Mouse (Mus musculus): ENCODE measurements around the gene Chchd3. TPM values are rescaled to one million over a fixed set of nuclear protein-coding genes. Genes with fewer than 3 reads are reported as not detected.

Gene Chchd3
- polyA plus RNA-seq, 1 experiment from 2014 or later = 115 TPM

GRCm38 (mm10) chr6:32823856-32824620, 236.0 kb downstream of the Chchd3 start:
- H3K36me3 ChIP-seq = no peaks in the 10 kb centered on the region
- H3K27ac ChIP-seq = no peak overlapping the region
- no peak overlapping the region for H3K4me3 ChIP-seq
- 85% methylated on average over 12 of the region's 12 CpGs for WGBS
- H3K27me3 ChIP-seq (replicated peaks) = no peaks in the 10 kb centered on the region
- ATAC-seq (ENCODE audit: low FRiP score, low read depth) = no peak
- no peaks in the 10 kb centered on the region for H3K4me1 ChIP-seq
- no peak overlapping the region for H3K4me2 ChIP-seq (replicated peaks)
- H3K9me3 ChIP-seq = no peaks in the 10 kb centered on the region
- no peak overlapping the region for H3K9ac ChIP-seq

DNA sequence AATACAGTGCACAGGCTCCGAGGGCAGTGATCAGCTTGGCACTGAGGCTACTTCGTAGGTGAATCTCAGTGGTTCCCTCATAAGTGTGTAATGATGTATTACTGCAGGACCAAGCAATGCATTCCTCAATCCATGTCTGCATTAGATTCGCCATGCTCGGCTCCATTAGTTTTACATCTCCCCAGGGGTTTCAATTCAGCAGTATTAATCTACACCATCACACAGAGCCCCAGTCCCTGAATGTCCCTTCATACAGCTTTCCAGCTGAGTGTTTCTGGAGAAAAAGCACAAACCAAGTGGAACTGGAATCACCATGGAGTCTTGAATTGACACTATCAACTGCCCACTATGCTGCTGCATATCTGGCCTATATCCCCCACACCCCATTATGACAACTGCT, 241.1 kb downstream of the Chchd3 start:
- ATAC-seq (ENCODE audit: low FRiP score, low read depth) = peak; percentile 48; the same call in 1 of the 2 replicates
- Histone ChIP-seq H3K9me3 (no peaks in the 10 kb centered on the region), H3K9ac (no peak overlapping the region), H3K27me3 (replicated peaks) (no peaks in the 10 kb centered on the region), H3K4me3 (no peak overlapping the region), H3K4me2 (replicated peaks) (no peak overlapping the region), H3K4me1 (0 out of 2 replicates have a peak, but pooled peaks cover 2% of the 10 kb centered on the region), H3K36me3 (no peaks in the 10 kb centered on the region), H3K27ac (no peak overlapping the region)
- WGBS = 55% methylated on average over 4 of the region's 4 CpGs

DNA sequence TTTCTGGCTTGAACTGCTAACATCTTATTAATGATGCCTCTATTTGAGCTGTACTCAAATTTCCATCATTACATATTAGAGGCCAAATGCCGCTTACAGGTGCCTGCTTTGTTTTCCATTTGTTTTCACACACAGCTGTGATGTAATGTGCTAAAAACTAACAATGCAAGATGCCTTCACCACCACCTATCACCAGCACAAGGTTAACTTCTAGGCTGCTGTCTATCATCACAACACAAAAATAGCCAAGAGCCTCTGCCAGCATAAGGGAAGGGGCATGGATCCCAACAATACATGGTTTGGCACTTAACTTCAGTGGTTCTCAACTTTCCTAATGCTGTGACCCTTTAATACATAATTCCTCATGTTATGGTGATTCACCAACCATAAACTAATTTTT, 251.3 kb downstream of the Chchd3 start:
- 88% methylated on average over 1 of the region's 1 CpGs for WGBS
- H3K27me3 ChIP-seq (replicated peaks) = no peaks in the 10 kb centered on the region
- H3K4me2 ChIP-seq (replicated peaks) = no peak overlapping the region
- H3K9me3 ChIP-seq = no peaks in the 10 kb centered on the region
- H3K4me1 ChIP-seq = peaks cover 3% of the 10 kb centered on the region; the same call in 1 of the 2 replicates
- H3K36me3 ChIP-seq = no peaks in the 10 kb centered on the region
- no peak overlapping the region for H3K4me3 ChIP-seq
- H3K9ac ChIP-seq = no peak overlapping the region
- no peak overlapping the region for H3K27ac ChIP-seq
- ATAC-seq (ENCODE audit: low FRiP score, low read depth) = no peak

DNA sequence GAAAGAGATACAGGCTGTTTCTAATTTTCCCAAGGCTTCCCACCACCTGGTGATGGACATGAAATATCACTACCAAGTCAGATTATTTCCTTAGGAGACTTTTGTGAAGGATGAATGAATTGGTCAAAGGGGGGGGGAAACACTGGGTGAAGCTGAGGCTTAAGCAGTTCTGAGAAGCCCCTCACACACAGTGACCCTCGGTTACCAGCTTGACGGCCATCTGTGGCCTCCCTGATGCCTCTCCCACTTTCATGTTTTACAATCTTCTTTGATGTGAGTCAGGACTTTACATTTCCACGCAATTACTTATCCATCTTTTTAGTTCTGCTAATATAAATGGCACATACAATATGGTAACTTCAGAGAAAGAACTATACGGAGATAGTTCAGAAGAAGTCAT, 252.3 kb downstream of the Chchd3 start:
- WGBS = 41% methylated on average over 4 of the region's 4 CpGs
- Histone ChIP-seq H3K4me3 (no peak overlapping the region), H3K4me2 (replicated peaks) (no peak overlapping the region), H3K9me3 (no peaks in the 10 kb centered on the region), H3K27ac (no peak overlapping the region), H3K4me1 (peaks cover 3% of the 10 kb centered on the region; the same call in 1 of the 2 replicates), H3K36me3 (no peaks in the 10 kb centered on the region), H3K9ac (no peak overlapping the region), H3K27me3 (replicated peaks) (no peaks in the 10 kb centered on the region)
- ATAC-seq (ENCODE audit: low FRiP score, low read depth) = no peak

DNA sequence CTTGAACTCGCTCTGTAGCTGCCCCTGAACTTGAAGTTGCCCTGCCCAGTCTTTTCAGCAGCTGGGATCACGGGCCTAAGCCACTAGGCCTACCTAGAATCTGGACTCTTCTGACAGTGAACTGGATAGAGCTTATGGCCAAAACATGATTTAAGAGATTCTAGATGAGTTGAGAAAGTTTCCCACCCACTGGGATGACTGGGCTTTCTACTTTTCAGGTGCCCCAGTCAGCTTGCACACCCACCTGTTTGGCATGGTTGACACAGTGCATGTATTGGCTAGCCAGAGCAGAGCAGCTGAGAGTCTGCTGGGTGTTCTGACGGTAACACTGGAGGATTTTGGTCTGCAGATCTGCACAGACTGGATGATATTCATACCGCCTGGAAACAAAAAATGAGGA, 256.4 kb downstream of the Chchd3 start:
- H3K27me3 ChIP-seq (replicated peaks) = no peaks in the 10 kb centered on the region
- peaks cover 3% of the 10 kb centered on the region; the same call in 1 of the 2 replicates for H3K4me1 ChIP-seq
- H3K9ac ChIP-seq = no peak overlapping the region
- no peak overlapping the region for H3K4me2 ChIP-seq (replicated peaks)
- H3K9me3 ChIP-seq = no peaks in the 10 kb centered on the region
- no peak overlapping the region for H3K27ac ChIP-seq
- ATAC-seq (ENCODE audit: low FRiP score, low read depth) = no peak
- H3K36me3 ChIP-seq = no peaks in the 10 kb centered on the region; the same call in 1 of the 2 replicates
- no peak overlapping the region for H3K4me3 ChIP-seq
- 96% methylated on average over 4 of the region's 4 CpGs for WGBS

GRCm38 (mm10) chr6:32801776-32802175, 258.3 kb downstream of the Chchd3 start:
- no peak overlapping the region for H3K9ac ChIP-seq
- H3K36me3 ChIP-seq = no peaks in the 10 kb centered on the region; the same call in 1 of the 2 replicates
- WGBS = 96% methylated on average over 6 of the region's 6 CpGs
- no peak overlapping the region for H3K4me2 ChIP-seq (replicated peaks)
- no peak for ATAC-seq (ENCODE audit: low FRiP score, low read depth)
- no peaks in the 10 kb centered on the region for H3K27me3 ChIP-seq (replicated peaks)
- no peak overlapping the region for H3K27ac ChIP-seq
- no peaks in the 10 kb centered on the region for H3K9me3 ChIP-seq
- no peak overlapping the region for H3K4me3 ChIP-seq
- H3K4me1 ChIP-seq = no peaks in the 10 kb centered on the region; the same call in 1 of the 2 replicates

- Histone ChIP-seq H3K4me2 (replicated peaks) (no peak overlapping the region), H3K9ac (no peak overlapping the region), H3K27me3 (replicated peaks) (no peaks in the 10 kb centered on the region), H3K4me1 (no peaks in the 10 kb centered on the region; the same call in 1 of the 2 replicates), H3K36me3 (no peaks in the 10 kb centered on the region; the same call in 1 of the 2 replicates), H3K9me3 (no peaks in the 10 kb centered on the region), H3K27ac (no peak overlapping the region), H3K4me3 (no peak overlapping the region)
- no peak for ATAC-seq (ENCODE audit: low FRiP score, low read depth)
- WGBS = 14% methylated on average over 4 of the region's 4 CpGs
Observed at GRCm38 (mm10) chr6:32797525-32797924, 262.5 kb downstream of the Chchd3 start.

- Histone ChIP-seq H3K9me3 (no peaks in the 10 kb centered on the region), H3K4me3 (no peak overlapping the region), H3K36me3 (peaks cover 9% of the 10 kb centered on the region), H3K4me1 (no peaks in the 10 kb centered on the region; the same call in 1 of the 2 replicates), H3K27me3 (replicated peaks) (no peaks in the 10 kb centered on the region), H3K9ac (no peak overlapping the region), H3K27ac (no peak overlapping the region), H3K4me2 (replicated peaks) (no peak overlapping the region)
- no peak for ATAC-seq (ENCODE audit: low FRiP score, low read depth)
- WGBS = 57% methylated on average over 8 of the region's 8 CpGs
Observed at GRCm38 (mm10) chr6:32795653-32796500, 264.2 kb downstream of the Chchd3 start.

GRCm38 (mm10) chr6:32793575-32793974, 266.5 kb downstream of the Chchd3 start:
- Histone ChIP-seq H3K27me3 (replicated peaks) (no peaks in the 10 kb centered on the region), H3K36me3 (peaks cover 9% of the 10 kb centered on the region; the same call in 1 of the 2 replicates), H3K9ac (no peak overlapping the region), H3K4me2 (replicated peaks) (no peak overlapping the region), H3K4me3 (no peak overlapping the region), H3K27ac (no peak overlapping the region), H3K4me1 (no peaks in the 10 kb centered on the region; the same call in 1 of the 2 replicates), H3K9me3 (no peaks in the 10 kb centered on the region)
- WGBS = 100% methylated on average over 1 of the region's 1 CpGs
- ATAC-seq (ENCODE audit: low FRiP score, low read depth) = no peak

DNA sequence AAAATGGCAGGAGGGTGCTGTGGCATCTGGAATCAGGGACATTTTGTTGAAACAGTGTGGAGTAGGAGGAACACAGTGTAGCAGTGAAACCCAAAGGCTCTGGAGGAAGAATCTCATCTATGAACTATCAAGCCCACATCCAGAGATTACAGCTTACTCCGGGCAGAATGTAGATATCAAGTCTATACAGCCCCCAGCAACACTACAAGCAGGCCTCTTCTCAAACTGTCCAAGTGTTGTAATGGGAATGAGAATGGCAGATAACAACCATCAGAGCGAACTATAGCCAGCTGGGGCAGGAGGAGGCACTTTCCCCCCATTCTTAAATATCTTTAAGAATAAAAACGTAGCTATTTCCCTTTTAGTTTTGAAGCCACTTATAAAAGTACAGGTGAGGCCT, 266.9 kb downstream of the Chchd3 start:
- H3K4me3 ChIP-seq = no peak overlapping the region
- no peak for ATAC-seq (ENCODE audit: low FRiP score, low read depth)
- no peak overlapping the region for H3K27ac ChIP-seq
- no peaks in the 10 kb centered on the region for H3K27me3 ChIP-seq (replicated peaks)
- H3K9me3 ChIP-seq = no peaks in the 10 kb centered on the region
- no peak overlapping the region for H3K4me2 ChIP-seq (replicated peaks)
- WGBS = 93% methylated on average over 3 of the region's 3 CpGs
- H3K9ac ChIP-seq = no peak overlapping the region
- no peaks in the 10 kb centered on the region; the same call in 1 of the 2 replicates for H3K4me1 ChIP-seq
- peaks cover 9% of the 10 kb centered on the region; the same call in 1 of the 2 replicates for H3K36me3 ChIP-seq

- 85% methylated on average over 4 of the region's 4 CpGs for WGBS
- Histone ChIP-seq H3K27ac (no peak overlapping the region), H3K9me3 (no peaks in the 10 kb centered on the region), H3K36me3 (peaks cover 9% of the 10 kb centered on the region; the same call in 1 of the 2 replicates), H3K27me3 (replicated peaks) (no peaks in the 10 kb centered on the region), H3K4me3 (no peak overlapping the region), H3K9ac (no peak overlapping the region), H3K4me1 (no peaks in the 10 kb centered on the region), H3K4me2 (replicated peaks) (no peak overlapping the region)
- ATAC-seq (ENCODE audit: low FRiP score, low read depth) = no peak
Observed at GRCm38 (mm10) chr6:32790487-32790886, 269.6 kb downstream of the Chchd3 start.

- Histone ChIP-seq H3K27me3 (replicated peaks) (no peaks in the 10 kb centered on the region), H3K4me3 (no peak overlapping the region), H3K4me1 (no peaks in the 10 kb centered on the region), H3K27ac (no peak overlapping the region), H3K4me2 (replicated peaks) (no peak overlapping the region), H3K36me3 (peaks cover 9% of the 10 kb centered on the region; the same call in 1 of the 2 replicates), H3K9ac (no peak overlapping the region), H3K9me3 (no peaks in the 10 kb centered on the region)
- no peak for ATAC-seq (ENCODE audit: low FRiP score, low read depth)
- 19% methylated on average over 1 of the region's 1 CpGs for WGBS
Observed at GRCm38 (mm10) chr6:32787399-32787798, 272.7 kb downstream of the Chchd3 start.

Measured in neural tube, embryonic 12.5 days (tissue).